Mouse (Mus musculus) kidney, postnatal 25 days (tissue): ENCODE results near the gene Rufy3.

Experiments used
- DNase-seq, 2 experiments: peaks; one replicate each; pipeline ENCODE4 v3.0.0; 2021; ENCODE audit warnings: mixed read lengths in 2 of 2

Gene Rufy3

DNA sequence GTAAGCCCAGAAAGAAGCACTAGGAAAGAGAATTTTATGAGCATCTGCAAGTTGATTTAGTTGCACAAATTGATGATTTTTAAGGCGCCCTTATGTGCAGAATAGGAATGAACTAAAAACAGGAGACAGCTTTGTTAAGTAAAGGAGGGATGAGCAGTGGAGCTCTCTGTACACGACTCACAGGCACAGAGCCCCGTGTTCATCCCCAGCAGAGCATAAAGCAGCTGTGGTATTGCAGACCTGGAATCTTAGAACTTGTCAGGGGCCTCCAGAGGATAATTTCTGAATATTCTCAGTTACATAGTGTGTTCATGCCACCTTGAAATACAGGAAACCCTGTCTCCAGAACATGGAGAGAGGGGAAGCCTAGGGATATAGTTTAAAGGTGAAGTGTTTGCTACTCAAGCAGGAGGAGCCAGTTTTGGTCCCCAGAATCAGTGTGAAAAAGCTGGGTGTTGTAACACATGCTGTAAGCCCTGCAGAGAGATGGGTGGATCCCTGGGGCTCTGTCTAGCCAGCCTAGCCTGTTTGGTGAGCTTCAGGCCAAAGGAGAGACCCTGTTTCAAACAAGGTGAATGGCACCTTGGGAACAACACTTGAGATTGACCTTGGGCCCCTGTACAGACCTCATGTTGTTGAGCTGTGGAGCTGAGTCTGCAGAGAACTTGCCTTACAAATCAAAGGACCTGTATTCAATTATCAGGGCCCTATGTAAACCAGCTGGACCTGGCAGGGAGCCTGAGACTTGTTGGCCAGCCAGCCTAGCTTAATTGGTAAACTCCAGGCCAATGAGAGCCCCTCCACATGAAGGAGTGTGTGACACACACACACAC is 10.9 kb downstream of the Rufy3 start:
- DNase-seq: peak; percentile 64 to 70

DNA sequence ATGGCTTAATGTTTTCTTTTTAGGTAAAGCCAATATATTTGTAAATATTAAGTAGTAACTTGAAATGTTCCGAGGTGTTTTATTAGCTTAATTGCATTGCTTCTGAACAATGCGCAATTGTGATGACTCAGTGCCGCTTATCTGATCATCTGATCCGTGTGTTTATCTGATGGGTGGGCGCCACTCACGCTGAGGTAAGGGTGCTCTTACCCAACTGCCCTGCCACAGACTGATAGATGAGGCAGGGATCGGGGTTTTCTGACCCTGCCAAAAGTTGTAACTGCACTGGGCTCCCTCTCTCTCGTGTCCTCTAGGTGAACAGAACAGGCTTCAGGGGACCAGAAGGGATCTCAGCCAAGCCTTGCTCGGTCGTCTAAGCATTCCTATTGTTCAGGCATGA is 15.8 kb downstream of the Rufy3 start:
- no peak for DNase-seq

DNA sequence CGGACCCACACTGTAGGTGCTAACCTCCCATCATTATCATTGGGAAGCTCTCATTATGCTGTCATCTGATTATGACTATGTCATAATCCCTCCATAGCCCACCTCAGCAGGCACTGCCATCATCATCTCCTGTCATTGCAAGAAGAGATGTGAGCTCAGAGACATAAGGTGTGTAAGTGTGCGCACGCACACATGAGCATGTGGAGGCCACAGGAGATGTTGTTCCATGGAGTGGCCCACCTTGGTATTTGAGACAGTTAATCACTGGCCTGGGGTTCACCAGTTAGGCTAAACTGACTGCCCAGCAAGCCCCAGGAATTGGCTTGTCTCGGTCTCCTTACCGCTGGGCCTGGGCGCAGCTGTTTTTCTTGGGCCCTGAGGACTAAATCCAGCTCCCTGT is 16.5 kb downstream of the Rufy3 start:
- DNase-seq: no peak

DNA sequence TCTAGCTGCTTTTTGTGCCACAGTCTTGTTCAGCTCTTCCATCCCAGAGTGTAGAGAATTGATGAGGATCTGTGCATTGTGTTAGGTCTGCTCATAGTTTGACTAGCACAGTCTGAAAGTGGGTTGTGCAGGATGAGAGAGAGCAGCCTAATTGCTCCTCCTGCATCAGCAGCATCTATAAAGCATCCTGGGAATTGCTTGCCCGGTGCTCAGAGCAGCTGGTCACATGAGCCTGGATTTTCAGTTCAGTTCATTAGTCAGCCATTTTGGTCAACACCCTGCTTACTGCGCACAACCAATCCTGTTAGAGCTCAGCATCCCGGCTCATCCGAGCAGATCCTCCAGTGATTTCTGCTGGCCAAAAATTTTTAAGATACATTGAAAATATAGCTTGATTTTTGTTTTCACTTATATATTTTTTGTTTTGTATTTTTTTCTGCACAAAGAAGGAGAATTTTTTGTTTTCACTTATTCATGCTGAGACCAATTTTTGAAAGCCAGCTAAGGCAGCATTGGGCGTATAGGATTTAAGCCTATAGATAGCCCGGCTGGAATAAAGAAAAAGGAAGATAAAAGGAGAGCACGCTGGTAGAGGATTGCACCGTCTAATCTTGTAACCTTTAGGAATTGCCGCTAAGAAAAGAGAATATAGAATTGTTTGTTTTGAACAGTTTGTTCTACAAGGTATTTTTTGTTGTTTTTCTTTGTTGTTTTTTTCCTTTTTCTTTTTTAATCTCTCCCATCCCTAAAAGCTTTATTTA is 18.6 kb downstream of the Rufy3 start:
- DNase-seq: peak; percentile 44 to 71

DNA sequence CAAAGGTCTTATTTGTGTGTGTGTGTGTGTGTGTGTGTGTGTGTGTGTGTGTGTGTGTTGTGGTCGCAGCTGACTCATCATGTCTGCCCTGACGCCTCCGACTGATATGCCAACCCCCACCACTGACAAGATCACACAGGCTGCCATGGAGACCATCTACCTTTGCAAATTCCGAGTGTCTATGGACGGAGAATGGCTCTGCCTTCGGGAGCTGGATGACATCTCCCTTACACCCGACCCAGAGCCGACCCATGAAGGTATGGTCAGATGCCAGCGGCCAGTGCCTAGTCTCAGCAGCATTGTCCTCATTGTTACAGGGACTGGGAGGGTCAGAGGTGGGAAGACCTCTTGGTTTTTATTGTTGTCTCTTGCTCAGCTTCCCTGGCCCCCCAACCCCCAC is 19.2 kb downstream of the Rufy3 start:
- no peak for DNase-seq

DNA sequence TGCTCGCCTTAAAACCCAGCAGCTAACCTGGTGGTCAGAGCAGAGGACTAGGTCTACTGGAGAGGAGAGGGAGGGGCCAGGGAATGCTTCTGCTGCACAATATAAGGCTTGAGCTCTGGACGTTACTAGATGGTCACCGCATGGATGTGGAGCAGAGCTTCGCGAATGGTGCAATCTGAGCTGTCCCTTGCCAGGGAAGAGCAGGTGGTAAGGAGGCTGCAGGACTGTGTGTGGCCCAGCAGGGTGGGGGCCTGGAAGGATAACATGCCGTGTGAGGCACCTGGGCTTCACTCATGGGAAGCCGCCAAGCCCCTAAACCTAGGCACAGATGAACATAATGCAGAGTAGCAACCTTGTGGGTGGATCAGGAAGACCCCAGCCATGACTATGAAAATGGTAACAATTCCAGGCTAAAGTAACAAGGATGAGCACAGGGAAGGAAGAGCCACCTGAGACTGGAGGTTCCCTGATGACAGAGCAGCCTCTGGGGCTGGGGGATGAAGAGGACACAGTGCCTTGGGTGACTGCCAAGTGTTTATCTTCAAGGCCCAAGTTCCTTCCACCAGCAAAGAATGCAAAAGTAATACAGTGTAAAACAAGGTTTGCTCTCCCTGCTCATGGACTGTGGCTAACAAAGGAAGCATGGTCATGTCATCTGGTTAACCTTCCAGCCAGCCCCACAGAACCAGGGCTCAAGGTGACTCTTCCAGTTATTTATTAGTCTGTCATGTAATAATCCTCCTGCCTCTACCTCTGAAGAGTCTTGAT is 21.8 kb downstream of the Rufy3 start:
- DNase-seq: peak; percentile 40 to 56

DNA sequence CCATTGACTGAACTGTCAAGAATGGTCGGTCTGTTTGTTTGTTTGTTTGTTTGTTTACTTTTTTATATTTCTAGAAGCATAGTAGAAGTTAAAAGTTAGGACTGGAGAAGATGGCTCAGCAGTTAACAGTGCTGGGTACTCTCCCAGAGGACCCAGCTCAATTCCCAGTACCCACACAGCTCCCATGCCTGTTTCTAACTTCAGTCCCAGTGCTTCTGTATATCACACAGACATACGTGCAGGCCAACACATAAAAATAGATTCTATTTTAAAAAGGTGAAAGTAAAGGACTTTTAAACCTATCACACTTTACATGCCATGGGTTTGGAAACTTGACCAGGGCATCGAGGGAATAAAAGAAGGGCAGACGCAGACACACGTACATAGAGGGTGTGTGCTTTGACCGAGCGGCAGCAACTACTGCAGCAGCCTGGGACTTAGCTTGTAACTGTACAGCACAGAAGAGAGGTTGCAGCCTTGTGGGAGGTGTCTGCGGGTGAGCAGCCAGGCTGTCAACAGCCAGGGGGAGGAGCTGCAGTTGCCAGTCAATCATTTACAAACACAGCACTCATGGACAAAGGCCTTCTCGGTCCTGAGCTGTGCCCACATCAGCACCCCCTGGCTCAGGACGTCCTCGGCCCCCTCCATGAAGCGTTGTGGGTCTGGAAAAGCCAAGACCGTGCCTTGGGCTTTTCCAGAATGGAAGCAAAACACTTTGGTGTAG is 22.5 kb downstream of the Rufy3 start:
- peak; percentile 84 to 93 for DNase-seq

DNA sequence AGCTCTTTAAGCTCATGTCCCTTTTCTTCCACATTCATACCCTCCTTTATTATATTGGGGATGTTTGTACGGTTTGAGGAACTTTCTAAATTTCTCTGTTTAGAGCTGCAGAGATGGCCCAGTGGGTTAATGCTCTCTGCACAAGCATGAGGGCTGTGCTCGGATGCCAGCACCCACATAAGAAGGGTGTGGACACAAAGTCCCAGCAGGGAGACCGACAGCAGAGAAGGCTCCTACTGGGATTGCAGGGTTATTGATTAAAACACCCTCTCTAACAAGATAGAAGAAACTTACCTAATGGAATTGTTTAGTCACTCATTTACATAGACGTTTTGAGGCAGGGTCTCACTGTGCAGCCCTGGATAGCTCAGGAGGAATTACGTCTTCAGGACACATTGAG is 23.6 kb downstream of the Rufy3 start:
- peak in 1 of 2 experiments; percentile 53 for DNase-seq

DNA sequence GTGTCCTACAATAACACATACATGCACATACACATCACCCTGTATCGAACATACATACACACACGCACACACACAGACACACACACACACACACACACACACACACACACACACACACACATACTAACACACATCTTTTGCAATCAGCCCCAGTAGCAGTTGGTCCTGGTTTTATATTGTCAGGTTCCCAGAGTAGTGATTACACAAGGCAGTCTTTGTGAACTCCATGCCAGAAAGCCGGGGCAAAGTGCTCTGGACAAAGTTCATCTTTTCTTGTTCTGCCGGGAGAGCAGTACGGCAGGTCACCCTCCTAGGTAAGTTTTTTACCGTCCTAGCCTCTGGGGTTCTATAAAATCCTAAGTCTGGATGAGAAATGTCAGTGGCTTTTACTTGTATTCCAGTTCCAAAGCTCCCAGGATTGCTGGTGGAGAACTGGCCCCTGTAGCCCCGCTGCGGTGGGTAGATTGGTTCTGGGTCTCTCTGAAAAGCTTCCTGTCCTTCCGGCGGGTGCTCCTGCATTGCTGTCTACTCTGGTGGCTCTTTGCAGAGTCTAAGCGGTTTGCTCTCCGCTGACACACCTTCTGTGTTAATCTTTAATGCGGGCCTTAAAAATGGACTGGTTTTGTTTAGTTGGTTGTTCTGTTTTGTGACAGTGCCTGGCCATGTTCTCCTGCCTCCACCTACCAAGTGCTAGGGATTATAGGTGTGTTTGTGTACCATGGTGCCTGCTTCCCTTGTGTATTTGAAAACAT is 28.8 kb downstream of the Rufy3 start:
- DNase-seq: peak; percentile 73 to 89

DNA sequence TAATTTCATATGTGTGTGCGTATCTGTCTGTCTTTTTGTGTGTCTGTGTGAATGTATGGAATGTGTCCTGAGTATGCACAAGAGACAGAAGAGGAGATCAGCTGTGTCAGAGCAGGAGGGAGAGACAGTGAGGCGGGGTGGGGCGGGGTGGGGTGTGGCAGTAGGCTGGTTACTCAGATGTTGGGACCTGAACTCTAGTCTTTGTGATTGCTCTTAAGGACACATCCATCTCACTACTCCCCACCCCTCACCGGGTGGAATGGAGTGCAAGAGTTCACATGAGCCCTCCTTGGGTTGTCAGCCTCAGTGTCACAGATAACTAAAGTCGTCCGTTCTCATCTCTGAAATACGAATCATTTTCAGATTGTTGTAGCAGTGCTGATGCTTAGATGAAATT is 29.3 kb downstream of the Rufy3 start:
- DNase-seq: peak in 1 of 2 experiments; percentile 51

DNA sequence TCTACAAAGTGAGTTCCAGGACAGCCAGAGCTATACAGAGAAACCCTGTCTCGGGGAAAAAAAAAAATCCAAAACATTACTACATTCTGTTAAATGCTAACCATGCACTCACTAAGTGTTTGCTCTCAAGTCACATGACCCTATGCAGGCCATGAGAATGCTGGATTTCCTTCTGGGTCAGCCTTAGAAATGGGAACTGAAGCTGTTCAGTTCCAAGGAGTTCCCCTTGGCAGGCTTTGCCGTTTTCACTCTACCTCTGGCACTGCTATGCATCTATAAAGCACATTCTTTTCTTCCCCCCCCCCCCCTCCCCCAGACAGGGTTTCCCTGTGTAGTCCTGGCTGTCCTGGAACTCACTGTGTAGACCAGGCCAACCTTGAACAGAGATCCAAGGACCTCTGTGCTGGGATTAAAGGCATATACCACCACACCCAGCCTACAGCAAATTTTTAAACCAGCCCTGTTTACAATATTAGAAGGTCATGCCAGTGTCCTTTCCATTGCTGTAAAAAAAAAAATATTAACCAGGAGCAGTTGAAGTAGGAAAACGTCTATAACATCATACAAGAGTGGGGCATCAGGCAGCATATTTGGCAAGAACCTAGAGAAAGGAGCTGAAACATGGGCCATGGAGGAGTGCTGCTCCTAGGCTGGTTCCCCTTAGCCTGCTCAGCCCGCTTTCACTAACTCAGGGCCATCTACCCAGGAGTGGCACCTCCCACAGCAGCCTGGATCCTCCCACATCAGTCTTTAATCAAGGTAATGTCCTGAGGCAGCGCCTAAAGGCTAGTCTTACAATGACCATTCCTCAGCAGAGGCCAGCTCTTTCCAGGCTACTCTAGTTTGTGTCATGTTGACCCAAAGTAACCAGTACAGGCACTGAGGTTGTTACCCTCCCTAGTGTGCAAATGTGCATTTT is 31.0 kb downstream of the Rufy3 start:
- peak; percentile 60 to 73 for DNase-seq

DNA sequence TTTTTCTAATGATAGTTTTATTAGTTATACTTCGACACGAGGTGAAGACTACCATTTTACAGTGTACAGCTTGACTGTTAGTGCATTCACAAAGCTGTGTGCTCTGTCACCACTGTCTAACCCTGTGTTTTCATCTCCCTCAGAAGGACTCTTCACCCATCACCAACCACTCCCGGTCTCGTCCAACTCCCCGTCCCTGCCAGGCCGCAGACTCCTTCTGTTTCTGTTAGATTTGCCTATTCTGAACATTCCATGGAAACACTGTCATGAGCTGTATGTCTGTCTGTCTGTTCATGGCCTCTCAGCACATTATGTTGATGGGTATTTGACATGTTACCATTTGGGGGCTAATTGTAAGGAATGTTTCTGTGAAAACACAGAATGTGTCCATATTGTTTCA is 34.1 kb downstream of the Rufy3 start:
- no peak for DNase-seq

DNA sequence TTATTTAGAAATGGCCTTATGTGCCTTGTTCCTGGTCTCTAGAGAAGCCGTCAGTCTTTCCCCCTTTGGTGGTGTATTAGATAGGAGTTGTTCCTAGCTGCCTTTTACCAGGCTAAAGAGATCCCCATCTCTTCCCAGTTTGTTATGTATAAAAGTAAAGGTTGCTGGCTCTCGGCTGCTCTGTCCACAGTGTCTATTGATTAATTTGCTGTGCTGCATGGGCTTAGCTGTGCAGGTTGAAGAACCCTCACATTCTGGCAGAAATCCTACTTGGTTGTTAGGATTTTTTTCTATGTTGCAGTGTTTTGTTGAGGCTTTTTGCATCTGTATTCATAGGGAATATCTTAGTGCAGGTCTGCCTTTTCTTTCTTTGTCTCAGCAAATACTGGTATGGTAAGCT is 37.2 kb downstream of the Rufy3 start:
- no peak for DNase-seq

DNA sequence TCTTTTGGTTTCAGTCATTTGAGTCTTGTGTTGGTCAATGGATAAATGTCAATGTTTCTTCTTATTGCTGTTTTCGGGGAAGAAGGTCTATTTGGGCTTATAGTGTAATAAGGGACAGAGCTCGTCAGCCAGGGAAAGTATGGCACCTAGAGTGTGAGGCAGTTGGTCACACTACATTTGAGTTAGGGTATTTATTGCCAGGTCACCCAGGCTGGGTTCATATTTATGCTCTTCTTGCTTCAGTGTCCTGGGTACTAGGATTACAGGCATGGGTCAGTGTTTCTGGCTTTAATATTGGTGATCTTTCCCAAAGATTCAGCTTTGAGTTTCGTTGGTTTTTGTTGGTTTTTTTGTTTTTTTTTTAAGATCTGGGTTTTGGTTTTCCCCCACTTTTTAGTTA is 37.9 kb downstream of the Rufy3 start:
- no peak for DNase-seq

DNA sequence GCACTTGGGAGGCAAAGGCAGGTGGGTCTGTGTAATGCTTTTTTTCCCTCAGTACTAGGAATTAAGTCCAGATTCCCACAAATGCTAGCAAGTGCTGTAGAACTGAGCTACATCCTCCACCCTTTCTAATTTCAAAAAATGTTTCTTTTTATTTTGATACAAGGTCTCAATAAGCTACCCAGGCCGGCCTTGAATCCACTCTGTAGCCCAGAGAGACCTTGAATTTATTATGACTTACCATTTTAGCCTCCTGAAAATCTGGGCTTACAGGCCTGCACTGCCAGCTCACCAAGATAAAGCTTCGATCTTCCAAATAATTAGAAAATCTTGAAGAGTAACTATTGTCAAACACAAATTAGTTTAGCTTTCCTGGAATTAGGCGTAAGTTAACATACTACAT is 39.2 kb downstream of the Rufy3 start:
- DNase-seq: no peak

DNA sequence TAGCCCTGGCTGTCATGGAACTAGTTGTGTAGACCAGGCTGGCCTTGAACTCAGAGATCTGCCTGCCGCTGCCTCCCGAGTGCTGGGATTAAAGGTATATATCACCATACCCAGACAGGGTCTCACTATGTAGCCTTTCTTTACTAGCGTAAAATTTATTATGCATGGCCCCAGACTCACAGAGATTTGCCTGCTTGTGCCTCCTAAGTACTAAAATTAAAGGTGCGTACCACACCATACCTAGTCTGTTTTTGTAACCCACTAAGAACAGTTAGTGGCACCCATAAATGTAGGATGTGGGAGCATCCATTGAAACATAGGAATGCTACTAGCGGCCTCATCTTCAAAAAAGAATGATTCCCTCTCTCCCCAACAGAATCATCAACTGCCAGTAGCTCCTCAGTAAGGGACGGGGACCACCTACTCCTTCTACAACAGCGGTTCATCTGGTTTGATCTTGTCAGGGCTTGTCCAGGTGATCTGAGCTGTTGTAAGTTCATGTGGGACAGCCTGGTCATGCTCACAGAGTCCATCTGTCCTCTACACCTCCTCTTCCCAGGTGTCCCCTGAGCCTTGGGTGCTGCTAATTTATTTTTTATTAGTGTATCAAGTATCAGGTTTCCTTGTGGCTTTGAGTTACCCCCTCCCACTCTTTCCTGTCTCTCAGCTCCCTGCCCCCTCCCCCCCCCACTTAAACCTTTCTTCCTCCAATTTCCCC is 40.0 kb downstream of the Rufy3 start:
- no peak for DNase-seq

DNA sequence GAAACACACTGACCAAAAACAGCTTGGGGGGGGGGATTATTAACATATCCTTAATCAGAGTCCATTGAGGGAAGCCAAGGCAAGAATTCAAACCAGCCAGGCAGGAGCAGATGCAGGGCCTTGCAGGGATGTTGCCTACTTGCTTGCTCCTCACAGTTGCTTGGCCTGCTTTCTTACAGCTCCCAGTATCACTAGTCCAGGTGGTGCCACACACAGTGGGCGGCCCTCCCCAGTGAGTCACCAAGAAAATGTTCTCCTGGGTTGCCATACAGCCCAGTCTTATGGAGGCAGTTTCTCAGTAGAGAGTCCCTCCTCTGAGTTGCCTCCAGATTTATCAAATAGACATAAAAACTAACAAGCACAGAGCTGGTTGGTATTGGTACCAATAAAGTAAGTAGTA is 49.3 kb downstream of the Rufy3 start:
- no peak for DNase-seq

DNA sequence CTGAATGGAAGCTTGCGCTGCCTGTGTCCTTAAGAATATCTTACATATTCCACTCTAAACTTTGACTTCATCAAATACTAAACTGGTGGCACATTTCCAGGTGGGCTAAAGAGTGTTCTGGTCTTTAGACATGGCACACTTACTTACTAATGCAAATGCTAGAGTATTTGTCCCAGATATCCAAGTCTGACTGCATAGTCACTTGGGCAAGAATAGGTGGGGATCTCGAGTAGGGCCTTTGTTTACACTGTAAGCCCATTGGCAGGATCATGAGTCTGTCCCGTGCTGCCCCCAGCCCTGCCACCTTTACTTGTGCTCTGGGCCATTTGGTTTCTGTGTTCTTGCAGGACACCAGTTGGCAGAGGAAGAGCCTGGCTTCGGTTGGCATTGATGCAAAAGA is 52.1 kb downstream of the Rufy3 start:
- no peak for DNase-seq

DNA sequence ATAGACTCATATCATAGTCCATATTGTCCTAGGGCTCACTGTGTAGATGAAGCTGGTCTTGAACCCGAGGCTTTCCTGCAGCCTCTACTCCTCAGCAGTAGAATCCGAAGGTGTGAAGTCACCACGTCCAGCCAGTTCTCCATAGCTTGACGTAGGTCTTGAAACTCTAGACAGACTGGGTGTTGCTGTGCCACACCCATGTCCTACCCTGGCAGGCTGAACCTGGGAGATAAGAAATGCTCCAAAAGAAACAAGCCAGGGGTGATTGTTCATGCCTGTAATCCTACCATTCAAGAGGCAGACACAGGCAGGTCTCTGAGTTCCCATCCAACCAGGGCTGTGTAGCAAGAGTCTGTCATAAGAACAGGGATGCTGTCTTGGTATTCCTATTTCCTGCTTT is 62.7 kb downstream of the Rufy3 start:
- no peak for DNase-seq

DNA sequence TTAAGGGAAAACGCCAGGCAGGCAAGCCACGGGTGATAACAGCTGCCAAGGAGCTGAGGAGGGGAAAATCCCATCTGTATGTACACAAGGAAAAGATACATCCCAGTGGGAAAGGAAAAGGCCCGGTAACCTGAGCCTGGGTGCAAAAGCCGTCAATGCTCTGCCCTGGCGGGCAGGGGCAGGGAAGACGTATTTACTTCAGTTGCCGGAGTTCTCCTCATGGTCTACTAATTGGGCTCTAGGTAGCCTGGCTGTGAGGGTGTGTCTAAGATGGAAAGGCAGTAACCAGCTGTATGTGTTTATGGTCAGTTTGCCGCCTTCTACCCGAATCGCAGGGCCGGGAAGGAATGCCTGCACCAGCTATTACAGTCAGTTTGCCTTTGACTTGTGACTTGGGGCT is 64.3 kb downstream of the Rufy3 start:
- no peak for DNase-seq
